15 mouse cellular contexts compared by ENCODE assay signal in genomic region chr14:46512118-46512517, GRCm38 (mm10).
DNase-seq lines count a peak whose midpoint lies in the region; ATAC-seq lines count a peak whose summit lies in the region.
"Had no signal": no experiment of that assay in that cellular context is flagged by ENCODE, and none has a peak within 500 bp of the region (broad histone marks: within the 10 kb centered on the region; RNA-seq: fewer than 3 reads in every experiment).

No protein-coding gene starts in this region.

- H3K4me1 ChIP-seq in midbrain, embryonic 14.5 days (ENCODE audit: control insufficient read depth, insufficient read depth, low read length) = no peaks in the 10 kb centered on the region
- H3K4me1 ChIP-seq: embryonic facial prominence, embryonic 13.5 days; heart, embryonic 15.5 days; hindbrain, embryonic 10.5 days; limb, embryonic 15.5 days; midbrain, embryonic 12.5 days had no signal

- 91% methylated on average over 1 of the region's 1 CpGs for WGBS in midbrain, embryonic 14.5 days

- no peak for ATAC-seq in midbrain, embryonic 14.5 days (ENCODE audit: low FRiP score, low TSS enrichment)
- no peak for ATAC-seq in megakaryocyte-erythroid progenitor cell, adult 5-6 weeks (replicated peaks; ENCODE audit: low FRiP score, low TSS enrichment, poor library complexity, severe bottlenecking)

- no peaks in the 10 kb centered on the region for H3K9me3 ChIP-seq in midbrain, embryonic 14.5 days (ENCODE audit: control insufficient read depth, low read length)
- H3K9me3 ChIP-seq: embryonic facial prominence, embryonic 13.5 days; heart, embryonic 15.5 days; hindbrain, embryonic 10.5 days; limb, embryonic 15.5 days; midbrain, embryonic 12.5 days had no signal

- H3K4me3 ChIP-seq in midbrain, embryonic 14.5 days (replicated peaks; ENCODE audit: low read depth, low read length) = no peak overlapping the region
- H3K4me3 ChIP-seq: embryonic facial prominence, embryonic 13.5 days; heart, adult 2 months; heart, embryonic 15.5 days; hindbrain, embryonic 10.5 days; limb, embryonic 15.5 days; midbrain, embryonic 12.5 days had no signal

- peak; percentile 42 for DNase-seq in adrenal gland, adult 8-10 months
- no peak for DNase-seq in adrenal gland, postnatal 25 days
- peak; percentile 9 to 17 for DNase-seq in kidney, postnatal 36 days
- DNase-seq in kidney, postnatal 4 days = no peak
- DNase-seq in Muller cell, postnatal 12 days (ENCODE audit: inconsistent ontology term) = peak; percentile 51
- DNase-seq in lung, postnatal 10 days = peak; percentile 14
- DNase-seq in midbrain, embryonic 14.5 days = no peak
- DNase-seq: cerebellum, adult 2 months; heart, adult 2 months had no signal

- no peaks in the 10 kb centered on the region for H3K27me3 ChIP-seq in midbrain, embryonic 14.5 days (ENCODE audit: control insufficient read depth, insufficient read depth, low read length)
- H3K27me3 ChIP-seq: embryonic facial prominence, embryonic 13.5 days; heart, embryonic 15.5 days; limb, embryonic 15.5 days; midbrain, embryonic 12.5 days had no signal

- H3K4me2 ChIP-seq in midbrain, embryonic 14.5 days (ENCODE audit: low read length) = no peak overlapping the region
- H3K4me2 ChIP-seq: embryonic facial prominence, embryonic 13.5 days; heart, embryonic 15.5 days; limb, embryonic 15.5 days; midbrain, embryonic 12.5 days had no signal

- H3K9ac ChIP-seq in midbrain, embryonic 14.5 days (replicated peaks; ENCODE audit: low read length) = no peak overlapping the region
- H3K9ac ChIP-seq: embryonic facial prominence, embryonic 13.5 days; heart, embryonic 15.5 days; limb, embryonic 15.5 days; midbrain, embryonic 12.5 days had no signal

- H3K36me3 ChIP-seq in midbrain, embryonic 14.5 days (ENCODE audit: control insufficient read depth, insufficient read depth, low read length) = no peaks in the 10 kb centered on the region
- H3K36me3 ChIP-seq: embryonic facial prominence, embryonic 13.5 days; heart, embryonic 15.5 days; hindbrain, embryonic 10.5 days; limb, embryonic 15.5 days; midbrain, embryonic 12.5 days had no signal

- H3K27ac ChIP-seq in midbrain, embryonic 14.5 days (replicated peaks; ENCODE audit: low read depth, low read length) = no peak overlapping the region
- H3K27ac ChIP-seq: embryonic facial prominence, embryonic 13.5 days; heart, adult 2 months; heart, embryonic 15.5 days; hindbrain, embryonic 10.5 days; limb, embryonic 15.5 days; midbrain, embryonic 12.5 days had no signal

Comparison
In these comparisons a context has a peak if more than half of its experiments do, and no peak if none do; other contexts are left out.
1. DNase-seq: peak in adrenal gland, adult 8-10 months (single experiment), kidney, postnatal 36 days (2 of 2), Muller cell, postnatal 12 days (single experiment) and lung, postnatal 10 days (single experiment); none in adrenal gland, postnatal 25 days (single experiment), kidney, postnatal 4 days (0 of 2) and midbrain, embryonic 14.5 days (single experiment).